Mouse (Mus musculus) adrenal gland (tissue): ENCODE measurements around the gene Wrap73.

ENCODE experiments used
- intact Hi-C: fragments of 180-260 bp; cut with DNase I; formaldehyde crosslinking; loops from one replicate; pipeline ENCODE4 v1.15.1; 2025

Wrap73 gene

GRCm38 (mm10) chr4:154171931-154172604 lies 29.9 kb downstream of the Wrap73 start:
- intact Hi-C loops, result no loop called here

GRCm38 (mm10) chr4:154177257-154177656 lies 35.1 kb downstream of the Wrap73 start:
- intact Hi-C loops, result no loop called here

GRCm38 (mm10) chr4:154181001-154181400 lies 38.8 kb downstream of the Wrap73 start:
- intact Hi-C loops, result no loop called here

- intact Hi-C loops, result no loop called here
These were observed 41.4 kb downstream of the Wrap73 start for GRCm38 (mm10) chr4:154183566-154183965.

- intact Hi-C loops, result no loop called here
These were observed 42.8 kb downstream of the Wrap73 start for GRCm38 (mm10) chr4:154185001-154185400.

- intact Hi-C loops, result no loop called here
These were observed 43.9 kb downstream of the Wrap73 start for GRCm38 (mm10) chr4:154186002-154186537.

- intact Hi-C loops, result no loop called here
These were observed 46.8 kb downstream of the Wrap73 start for GRCm38 (mm10) chr4:154188948-154189347.

GRCm38 (mm10) chr4:154197961-154198360 lies 55.8 kb downstream of the Wrap73 start:
- intact Hi-C loops, result no loop called here

GRCm38 (mm10) chr4:154198377-154198961 lies 56.3 kb downstream of the Wrap73 start:
- intact Hi-C loops, result no loop called here

- intact Hi-C loops, result no loop called here
These were observed 59.3 kb downstream of the Wrap73 start for GRCm38 (mm10) chr4:154201511-154201910.

- intact Hi-C loops, result no loop called here
These were observed 62.4 kb downstream of the Wrap73 start for GRCm38 (mm10) chr4:154204532-154204931.

GRCm38 (mm10) chr4:154205392-154205791 lies 63.2 kb downstream of the Wrap73 start:
- intact Hi-C loops, result loop anchor here (5.0 kb wide), 1 partner anchor 138 kb away; no protein-coding TSS in a partner anchor

GRCm38 (mm10) chr4:154207261-154207660 lies 65.1 kb downstream of the Wrap73 start:
- intact Hi-C loops, result loop anchor here (2.0 to 5.0 kb wide), 2 partner anchors 40 to 140 kb away; no protein-coding TSS in a partner anchor

GRCm38 (mm10) chr4:154209054-154209453 lies 66.9 kb downstream of the Wrap73 start:
- intact Hi-C loops, result loop anchor here (5.0 kb wide), 1 partner anchor 142 kb away; no protein-coding TSS in a partner anchor

GRCm38 (mm10) chr4:154209825-154210224 lies 67.7 kb downstream of the Wrap73 start:
- intact Hi-C loops, result loop anchor here (5.0 kb wide), 1 partner anchor 143 kb away; no protein-coding TSS in a partner anchor

- intact Hi-C loops, result no loop called here
These were observed 69.3 kb downstream of the Wrap73 start for GRCm38 (mm10) chr4:154211459-154211858.

- intact Hi-C loops, result no loop called here
These were observed 71.4 kb downstream of the Wrap73 start for GRCm38 (mm10) chr4:154213586-154213985.

- intact Hi-C loops, result no loop called here
These were observed 71.9 kb downstream of the Wrap73 start for GRCm38 (mm10) chr4:154214075-154214474.
